8 mouse cellular contexts compared by ENCODE assay signal in the genomic region with DNA sequence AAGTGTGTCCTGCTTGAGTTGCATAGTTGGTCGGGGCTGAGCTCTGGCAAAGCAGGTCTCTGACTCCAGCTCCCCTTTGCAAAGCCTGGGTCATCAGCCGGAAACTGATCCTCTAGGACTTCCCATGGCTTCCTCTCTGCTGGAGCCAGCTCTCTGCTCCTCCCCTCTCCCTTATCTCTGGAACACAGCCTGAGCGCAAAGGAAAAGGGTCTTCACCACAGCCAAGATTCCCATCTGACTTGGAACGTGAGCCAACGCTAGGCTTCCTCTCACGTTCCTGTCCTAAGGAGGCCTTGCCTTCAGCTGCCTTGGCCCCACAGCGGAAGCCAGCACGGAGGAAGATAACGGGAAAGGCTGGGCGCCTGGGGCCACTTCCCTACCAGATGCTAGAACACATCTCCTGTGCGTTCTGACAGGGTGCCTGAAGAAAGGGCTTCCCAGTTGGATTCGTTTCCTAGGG.
A peak's percentile ranks its signal among the peaks of the same experiment; 100 is the strongest.
DNase-seq lines count a peak whose midpoint lies in the region; ATAC-seq and TF ChIP-seq lines count a peak whose summit lies in the region.

No protein-coding gene starts in this region.

- H3K27ac ChIP-seq in cerebellum, adult 2 months (ENCODE audit: insufficient read depth, low read length) = no peak overlapping the region
- peak overlapping the region; percentile 2; the same call in 1 of the 2 replicates for H3K27ac ChIP-seq in heart, embryonic 10.5 days
- peak overlapping the region; percentile 57 for H3K27ac ChIP-seq in kidney, postnatal 0 days
- no peak overlapping the region for H3K27ac ChIP-seq in forebrain, postnatal 0 days (ENCODE audit: low read depth, low read length)

- DNase-seq in cerebellum, postnatal 14 days = peak; percentile 20 to 35
- DNase-seq in cerebellum, adult 2 months = no peak
- DNase-seq in heart, embryonic 10.5 days (ENCODE audit: low spot score) = no peak
- DNase-seq in kidney, postnatal 0 days (ENCODE audit: low spot score) = peak; percentile 81
- DNase-seq in lung, postnatal 36 days = peak; percentile 90
- DNase-seq in frontal cortex, postnatal 14 days (ENCODE audit: low spot score in 2 of 2) = no peak
- no peak for DNase-seq in forebrain, postnatal 0 days
- DNase-seq in right cerebral cortex, postnatal 4 days = no peak

- WGBS in cerebellum, adult 2 months = 52% methylated on average over 12 of the region's 12 CpGs
- 36% methylated on average over 12 of the region's 12 CpGs for WGBS in heart, embryonic 10.5 days
- 56% methylated on average over 12 of the region's 12 CpGs for WGBS in kidney, postnatal 0 days
- WGBS in forebrain, postnatal 0 days = 77% methylated on average over 12 of the region's 12 CpGs

- peaks cover 10% of the 10 kb centered on the region for H3K4me1 ChIP-seq in cerebellum, adult 2 months (ENCODE audit: control insufficient read depth, insufficient read depth, low read length)
- H3K4me1 ChIP-seq in heart, embryonic 10.5 days = peaks cover 30% of the 10 kb centered on the region
- H3K4me1 ChIP-seq in kidney, postnatal 0 days (replicated peaks; ENCODE audit: insufficient read depth, low read length) = peaks cover 7% of the 10 kb centered on the region; the same call in 1 of the 2 replicates
- no peaks in the 10 kb centered on the region for H3K4me1 ChIP-seq in forebrain, postnatal 0 days (ENCODE audit: insufficient read depth)

- H3K9me3 ChIP-seq in heart, embryonic 10.5 days = no peaks in the 10 kb centered on the region
- H3K9me3 ChIP-seq in kidney, postnatal 0 days (replicated peaks; ENCODE audit: low read length) = no peaks in the 10 kb centered on the region
- no peaks in the 10 kb centered on the region for H3K9me3 ChIP-seq in forebrain, postnatal 0 days (ENCODE audit: low read length)

- H3K4me2 ChIP-seq in kidney, postnatal 0 days (ENCODE audit: low read length) = no peak overlapping the region
- H3K4me2 ChIP-seq in forebrain, postnatal 0 days (ENCODE audit: low read depth) = no peak overlapping the region

- TF ChIP-seq CTCF in cerebellum, adult 2 months (IDR thresholded peaks at IDR 0.05; ENCODE audit: borderline replicate concordance, insufficient read depth, low read depth, low read length) = no peak
- TF ChIP-seq CTCF in kidney, postnatal 0 days (IDR thresholded peaks at IDR 0.05; ENCODE audit: low read depth) = no peak
- TF ChIP-seq CTCF in forebrain, postnatal 0 days (IDR thresholded peaks at IDR 0.05; ENCODE audit: low read depth) = no peak

- H3K9ac ChIP-seq in kidney, postnatal 0 days (ENCODE audit: low read depth, low read length) = no peak overlapping the region
- no peak overlapping the region for H3K9ac ChIP-seq in forebrain, postnatal 0 days

- no peak for TF ChIP-seq POLR2A in cerebellum, adult 2 months (IDR thresholded peaks at IDR 0.05; ENCODE audit: borderline replicate concordance, insufficient read depth, low read length)

- no peak; the same call in 1 of the 2 replicates for ATAC-seq in kidney, postnatal 0 days (replicated peaks; ENCODE audit: low FRiP score, low read depth)
- ATAC-seq in forebrain, postnatal 0 days = no peak

- H3K4me3 ChIP-seq in cerebellum, adult 2 months (replicated peaks; ENCODE audit: insufficient read depth, low read depth, low read length) = no peak overlapping the region
- no peak overlapping the region for H3K4me3 ChIP-seq in heart, embryonic 10.5 days
- no peak overlapping the region for H3K4me3 ChIP-seq in kidney, postnatal 0 days (replicated peaks; ENCODE audit: low read depth, low read length)
- H3K4me3 ChIP-seq in forebrain, postnatal 0 days (ENCODE audit: low read depth, low read length) = no peak overlapping the region

- H3K36me3 ChIP-seq in heart, embryonic 10.5 days = no peaks in the 10 kb centered on the region
- H3K36me3 ChIP-seq in kidney, postnatal 0 days (ENCODE audit: insufficient read depth, low read length) = no peaks in the 10 kb centered on the region
- no peaks in the 10 kb centered on the region for H3K36me3 ChIP-seq in forebrain, postnatal 0 days (ENCODE audit: insufficient read depth)

- no peaks in the 10 kb centered on the region for H3K27me3 ChIP-seq in cerebellum, adult 2 months (ENCODE audit: control insufficient read depth, insufficient read depth, low read length)
- no peaks in the 10 kb centered on the region for H3K27me3 ChIP-seq in heart, embryonic 10.5 days (ENCODE audit: insufficient read depth, poor library complexity, severe bottlenecking)
- H3K27me3 ChIP-seq in kidney, postnatal 0 days (ENCODE audit: insufficient read depth, low read length) = no peaks in the 10 kb centered on the region
- H3K27me3 ChIP-seq in forebrain, postnatal 0 days (ENCODE audit: insufficient read depth, low read length) = no peaks in the 10 kb centered on the region

Comparison
In these comparisons a context has a peak if more than half of its experiments do, and no peak if none do; other contexts are left out.
1. DNase-seq: peak in cerebellum, postnatal 14 days (2 of 2), kidney, postnatal 0 days (single experiment) and lung, postnatal 36 days (single experiment); none in cerebellum, adult 2 months (0 of 2), heart, embryonic 10.5 days (single experiment), frontal cortex, postnatal 14 days (0 of 2), forebrain, postnatal 0 days (single experiment) and right cerebral cortex, postnatal 4 days (single experiment).
2. H3K27ac ChIP-seq: peak in heart, embryonic 10.5 days (single experiment) and kidney, postnatal 0 days (single experiment); none in cerebellum, adult 2 months (single experiment) and forebrain, postnatal 0 days (single experiment).